Mouse (Mus musculus) thymus, adult 2 months (tissue): ENCODE data around the gene Gm11569.

Experiments
- CTCF ChIP-seq: fragments of 200-500 bp; IDR thresholded peaks from 2 replicates; pipeline ENCODE4 v1.5.1; 2012; ENCODE audit warnings: mild to moderate bottlenecking, control low read depth, low read length, moderate library complexity, borderline replicate concordance; ENCODE audit not compliant: control insufficient read depth, poor library complexity, insufficient read depth; ENCODE audit errors: extremely low read depth
- POLR2A ChIP-seq: fragments of 200-500 bp; IDR thresholded peaks from 2 replicates; pipeline ENCODE4 v1.6.1; 2012; ENCODE audit warnings: mild to moderate bottlenecking, low read length, control low read depth, moderate library complexity; ENCODE audit not compliant: control insufficient read depth, poor library complexity, insufficient read depth; ENCODE audit errors: extremely low read depth

GRCm38 (mm10) chr11:99793367-99793766 lies 5.4 kb downstream of the Gm11569 start, which contains the start of gene Gm11596:
- no peak for TF ChIP-seq POLR2A
- no peak for TF ChIP-seq CTCF
